Mouse (Mus musculus): ENCODE data around the gene Lrrc4.
A peak's percentile ranks its signal among the peaks of the same experiment; 100 is the strongest.

Gene Lrrc4

GRCm38 (mm10) chr6:28761728-28762127 lies 69.8 kb downstream of the Lrrc4 start:
- no peak for DNase-seq

- no peak for DNase-seq
Measured at GRCm38 (mm10) chr6:28758293-28758692, 73.3 kb downstream of the Lrrc4 start.

GRCm38 (mm10) chr6:28756306-28757018 lies 75.1 kb downstream of the Lrrc4 start:
- DNase-seq = peak; percentile 69

GRCm38 (mm10) chr6:28754127-28754898 lies 77.2 kb downstream of the Lrrc4 start:
- no peak for DNase-seq

- DNase-seq = no peak
Measured at GRCm38 (mm10) chr6:28753681-28754080, 77.9 kb downstream of the Lrrc4 start.

- DNase-seq = peak; percentile 32
Measured at GRCm38 (mm10) chr6:28753217-28753616, 78.3 kb downstream of the Lrrc4 start.

- no peak for DNase-seq
Measured at GRCm38 (mm10) chr6:28751186-28751585, 80.4 kb downstream of the Lrrc4 start.

- no peak for DNase-seq
Measured at GRCm38 (mm10) chr6:28749224-28749623, 82.3 kb downstream of the Lrrc4 start.

- no peak for DNase-seq
Measured at GRCm38 (mm10) chr6:28747931-28748670, 83.4 kb downstream of the Lrrc4 start.

- no peak for DNase-seq
Measured at GRCm38 (mm10) chr6:28747025-28747424, 84.5 kb downstream of the Lrrc4 start.

GRCm38 (mm10) chr6:28745864-28746263 lies 85.7 kb downstream of the Lrrc4 start:
- no peak for DNase-seq

GRCm38 (mm10) chr6:28743586-28743985 lies 88.0 kb downstream of the Lrrc4 start:
- DNase-seq = no peak

GRCm38 (mm10) chr6:28737601-28738000 lies 93.9 kb downstream of the Lrrc4 start:
- DNase-seq = no peak

- no peak for DNase-seq
Measured at GRCm38 (mm10) chr6:28736665-28737064, 94.9 kb downstream of the Lrrc4 start.

GRCm38 (mm10) chr6:28735116-28735515 lies 96.4 kb downstream of the Lrrc4 start:
- DNase-seq = no peak

GRCm38 (mm10) chr6:28733884-28734647 lies 97.5 kb downstream of the Lrrc4 start:
- no peak for DNase-seq

- no peak for DNase-seq
Measured at GRCm38 (mm10) chr6:28731246-28731645, 100.3 kb downstream of the Lrrc4 start.

GRCm38 (mm10) chr6:28729649-28730048 lies 101.9 kb downstream of the Lrrc4 start:
- no peak for DNase-seq

GRCm38 (mm10) chr6:28729236-28729635 lies 102.3 kb downstream of the Lrrc4 start:
- DNase-seq = no peak

- DNase-seq = no peak
Measured at GRCm38 (mm10) chr6:28724776-28725175, 106.8 kb downstream of the Lrrc4 start.

- no peak for DNase-seq
Measured at GRCm38 (mm10) chr6:28723059-28723458, 108.5 kb downstream of the Lrrc4 start.

- DNase-seq = no peak
Measured at GRCm38 (mm10) chr6:28720391-28721171, 111.0 kb downstream of the Lrrc4 start.

All from right cerebral cortex, postnatal 14 days (tissue).